Mouse (Mus musculus): ENCODE results near the gene Bicdl2. TPM values are rescaled to one million over a fixed set of nuclear protein-coding genes. Genes with fewer than 3 reads are reported as not detected.

Bicdl2 gene
- polyA plus RNA-seq, 1 experiment from 2014 or later, result 0.19 TPM

GRCm38 (mm10) chr17:23670516-23671074, 10.3 kb downstream of the Bicdl2 start:
- H3K9ac ChIP-seq (ENCODE audit: low read depth, low read length), result no peak overlapping the region
- H3K4me3 ChIP-seq (ENCODE audit: low read length), result no peak overlapping the region
- H3K9me3 ChIP-seq (ENCODE audit: control insufficient read depth, low read length), result no peaks in the 10 kb centered on the region
- no peak overlapping the region for H3K27ac ChIP-seq (ENCODE audit: low read depth, low read length)
- peaks cover 13% of the 10 kb centered on the region for H3K4me1 ChIP-seq (ENCODE audit: control insufficient read depth, insufficient read depth, low read depth, low read length)
- 91% methylated on average over 7 of the region's 7 CpGs for WGBS
- ATAC-seq, result no peak
- H3K27me3 ChIP-seq (replicated peaks; ENCODE audit: control insufficient read depth, insufficient read depth, low read length), result peaks cover 5% of the 10 kb centered on the region; the same call in 1 of the 2 replicates
- no peak overlapping the region for H3K4me2 ChIP-seq (ENCODE audit: low read length)
- H3K36me3 ChIP-seq (ENCODE audit: control insufficient read depth, insufficient read depth, low read length), result peaks cover 6% of the 10 kb centered on the region

- Histone ChIP-seq H3K4me1 (ENCODE audit: control insufficient read depth, insufficient read depth, low read depth, low read length) (peaks cover 23% of the 10 kb centered on the region), H3K9ac (ENCODE audit: low read depth, low read length) (no peak overlapping the region), H3K4me2 (ENCODE audit: low read length) (no peak overlapping the region), H3K4me3 (ENCODE audit: low read length) (no peak overlapping the region), H3K9me3 (ENCODE audit: control insufficient read depth, low read length) (no peaks in the 10 kb centered on the region), H3K36me3 (ENCODE audit: control insufficient read depth, insufficient read depth, low read length) (peaks cover 6% of the 10 kb centered on the region), H3K27me3 (replicated peaks; ENCODE audit: control insufficient read depth, insufficient read depth, low read length) (peaks cover 12% of the 10 kb centered on the region), H3K27ac (ENCODE audit: low read depth, low read length) (no peak overlapping the region)
- WGBS, result 99% methylated on average over 3 of the region's 3 CpGs
- no peak for ATAC-seq
Observed at GRCm38 (mm10) chr17:23671519-23671918, 11.2 kb downstream of the Bicdl2 start.

GRCm38 (mm10) chr17:23672761-23673160, 12.5 kb downstream of the Bicdl2 start:
- Histone ChIP-seq H3K27me3 (replicated peaks; ENCODE audit: control insufficient read depth, insufficient read depth, low read length) (peaks cover 12% of the 10 kb centered on the region), H3K4me2 (ENCODE audit: low read length) (peak overlapping the region; percentile 84), H3K9ac (ENCODE audit: low read depth, low read length) (no peak overlapping the region), H3K9me3 (ENCODE audit: control insufficient read depth, low read length) (no peaks in the 10 kb centered on the region), H3K36me3 (ENCODE audit: control insufficient read depth, insufficient read depth, low read length) (peaks cover 6% of the 10 kb centered on the region), H3K4me1 (ENCODE audit: control insufficient read depth, insufficient read depth, low read depth, low read length) (peaks cover 32% of the 10 kb centered on the region), H3K4me3 (ENCODE audit: low read length) (peak overlapping the region; percentile 74), H3K27ac (ENCODE audit: low read depth, low read length) (no peak overlapping the region)
- WGBS, result 70% methylated on average over 3 of the region's 3 CpGs
- no peak for ATAC-seq

- peak; percentile 96 for ATAC-seq
- WGBS, result 0% methylated on average over 45 of the region's 45 CpGs
Observed at GRCm38 (mm10) chr17:23673424-23674073, 13.2 kb downstream of the Bicdl2 start, which contains the start of the genes Hcfc1r1 and Thoc6. TSS of gene Hcfc1r1 (plus strand) at chr17:23673596. TSS of gene Thoc6 (minus strand) at chr17:23673882.

GRCm38 (mm10) chr17:23674271-23674952, 14.1 kb downstream of the Bicdl2 start:
- WGBS, result 42% methylated on average over 9 of the region's 9 CpGs
- peak overlapping the region; percentile 85 for H3K27ac ChIP-seq (ENCODE audit: low read depth, low read length)
- ATAC-seq, result no peak; the same call in 1 of the 2 replicates

More at GRCm38 (mm10) chr17:23673424-23674073, 13.2 kb downstream of the Bicdl2 start, which contains the start of the genes Hcfc1r1 and Thoc6:
- H3K36me3 ChIP-seq (ENCODE audit: control insufficient read depth, insufficient read depth, low read length), result 0 out of 2 replicates have a peak, but pooled peaks cover 2% of the 10 kb centered on the region
- peak within 1 kb of the TSS; percentile 74 for H3K4me3 ChIP-seq (ENCODE audit: low read length)
- peak within 1 kb of the TSS; percentile 84 for H3K4me2 ChIP-seq (ENCODE audit: low read length)
- peaks cover 32% of the 10 kb centered on the region for H3K4me1 ChIP-seq (ENCODE audit: control insufficient read depth, insufficient read depth, low read depth, low read length)
- H3K27me3 ChIP-seq (replicated peaks; ENCODE audit: control insufficient read depth, insufficient read depth, low read length), result peaks cover 16% of the 10 kb centered on the region
- H3K9me3 ChIP-seq (ENCODE audit: control insufficient read depth, low read length), result no peaks in the 10 kb centered on the region
- peak within 1 kb of the TSS; percentile 83 for H3K9ac ChIP-seq (ENCODE audit: low read depth, low read length)
- H3K27ac ChIP-seq (ENCODE audit: low read depth, low read length), result peak within 1 kb of the TSS; percentile 85

GRCm38 (mm10) chr17:23675127-23675526, 14.8 kb downstream of the Bicdl2 start:
- no peak overlapping the region for H3K27ac ChIP-seq (ENCODE audit: low read depth, low read length)
- WGBS, result 39% methylated on average over 5 of the region's 5 CpGs
- H3K36me3 ChIP-seq (ENCODE audit: control insufficient read depth, insufficient read depth, low read length), result no peaks in the 10 kb centered on the region
- no peak for ATAC-seq
- H3K4me2 ChIP-seq (ENCODE audit: low read length), result peak overlapping the region; percentile 84; the same call in 1 of the 2 replicates
- H3K27me3 ChIP-seq (replicated peaks; ENCODE audit: control insufficient read depth, insufficient read depth, low read length), result peaks cover 29% of the 10 kb centered on the region
- H3K4me1 ChIP-seq (ENCODE audit: control insufficient read depth, insufficient read depth, low read depth, low read length), result peaks cover 38% of the 10 kb centered on the region
- no peaks in the 10 kb centered on the region for H3K9me3 ChIP-seq (ENCODE audit: control insufficient read depth, low read length)
- H3K4me3 ChIP-seq (ENCODE audit: low read length), result no peak overlapping the region
- no peak overlapping the region; the same call in 1 of the 2 replicates for H3K9ac ChIP-seq (ENCODE audit: low read depth, low read length)

More at GRCm38 (mm10) chr17:23674271-23674952, 14.1 kb downstream of the Bicdl2 start:
- H3K9ac ChIP-seq (ENCODE audit: low read depth, low read length), result peak overlapping the region; percentile 83
- H3K27me3 ChIP-seq (replicated peaks; ENCODE audit: control insufficient read depth, insufficient read depth, low read length), result peaks cover 23% of the 10 kb centered on the region
- peaks cover 35% of the 10 kb centered on the region for H3K4me1 ChIP-seq (ENCODE audit: control insufficient read depth, insufficient read depth, low read depth, low read length)
- peak overlapping the region; percentile 84 for H3K4me2 ChIP-seq (ENCODE audit: low read length)
- no peaks in the 10 kb centered on the region for H3K9me3 ChIP-seq (ENCODE audit: control insufficient read depth, low read length)
- H3K36me3 ChIP-seq (ENCODE audit: control insufficient read depth, insufficient read depth, low read length), result 0 out of 2 replicates have a peak, but pooled peaks cover 2% of the 10 kb centered on the region
- H3K4me3 ChIP-seq (ENCODE audit: low read length), result peak overlapping the region; percentile 74

- ATAC-seq, result no peak
Observed at GRCm38 (mm10) chr17:23675564-23676281, 15.4 kb downstream of the Bicdl2 start.

GRCm38 (mm10) chr17:23676473-23677031, 16.2 kb downstream of the Bicdl2 start:
- H3K4me1 ChIP-seq (ENCODE audit: control insufficient read depth, insufficient read depth, low read depth, low read length), result peaks cover 38% of the 10 kb centered on the region
- under 1% methylated on average over 35 of the region's 37 CpGs for WGBS

More at GRCm38 (mm10) chr17:23675564-23676281, 15.4 kb downstream of the Bicdl2 start:
- Histone ChIP-seq H3K27ac (ENCODE audit: low read depth, low read length) (no peak overlapping the region), H3K4me2 (ENCODE audit: low read length) (peak overlapping the region; percentile 88), H3K9ac (ENCODE audit: low read depth, low read length) (no peak overlapping the region), H3K9me3 (ENCODE audit: control insufficient read depth, low read length) (no peaks in the 10 kb centered on the region), H3K4me1 (ENCODE audit: control insufficient read depth, insufficient read depth, low read depth, low read length) (peaks cover 38% of the 10 kb centered on the region), H3K27me3 (replicated peaks; ENCODE audit: control insufficient read depth, insufficient read depth, low read length) (peaks cover 35% of the 10 kb centered on the region), H3K4me3 (ENCODE audit: low read length) (peak overlapping the region; percentile 48; the same call in 1 of the 2 replicates), H3K36me3 (ENCODE audit: control insufficient read depth, insufficient read depth, low read length) (no peaks in the 10 kb centered on the region)
- WGBS, result 12% methylated on average over 15 of the region's 15 CpGs

More at GRCm38 (mm10) chr17:23676473-23677031, 16.2 kb downstream of the Bicdl2 start:
- no peaks in the 10 kb centered on the region for H3K9me3 ChIP-seq (ENCODE audit: control insufficient read depth, low read length)
- peak overlapping the region; percentile 61 for H3K9ac ChIP-seq (ENCODE audit: low read depth, low read length)
- H3K36me3 ChIP-seq (ENCODE audit: control insufficient read depth, insufficient read depth, low read length), result no peaks in the 10 kb centered on the region
- H3K27me3 ChIP-seq (replicated peaks; ENCODE audit: control insufficient read depth, insufficient read depth, low read length), result peaks cover 44% of the 10 kb centered on the region
- ATAC-seq, result no peak
- H3K27ac ChIP-seq (ENCODE audit: low read depth, low read length), result no peak overlapping the region
- peak overlapping the region; percentile 48 for H3K4me3 ChIP-seq (ENCODE audit: low read length)
- peak overlapping the region; percentile 88 for H3K4me2 ChIP-seq (ENCODE audit: low read length)

Measured in hindbrain, embryonic 16.5 days (tissue).